Mouse (Mus musculus): Measurements from ENCODE around the gene Cyth1.

- no peak for TF ChIP-seq GATA1 (IDR thresholded peaks at IDR 0.05; ENCODE audit: borderline replicate concordance, low read length)
- no peak for TF ChIP-seq FLI1 (IDR thresholded peaks at IDR 0.05; ENCODE audit: low read length)
Observed at GRCm38 (mm10) chr11:118198296-118198600, 50.1 kb downstream of the Cyth1 start.
